Mouse (Mus musculus) embryo, embryonic 10 days (tissue): ENCODE measurements at regions not wholly inside any gene's neighbourhood (a gene's known extent, or its start where the extent isn't known, plus 50 kb on each side); places are given as distances from the start of the nearest gene placed in this dataset.
A peak's percentile ranks its signal among the peaks of the same experiment; 100 is the strongest.

Source experiments
- DNase-seq: peaks from one replicate; pipeline ENCODE4 v3.0.0-alpha.2; 2015; ENCODE audit warnings: low spot score

DNA sequence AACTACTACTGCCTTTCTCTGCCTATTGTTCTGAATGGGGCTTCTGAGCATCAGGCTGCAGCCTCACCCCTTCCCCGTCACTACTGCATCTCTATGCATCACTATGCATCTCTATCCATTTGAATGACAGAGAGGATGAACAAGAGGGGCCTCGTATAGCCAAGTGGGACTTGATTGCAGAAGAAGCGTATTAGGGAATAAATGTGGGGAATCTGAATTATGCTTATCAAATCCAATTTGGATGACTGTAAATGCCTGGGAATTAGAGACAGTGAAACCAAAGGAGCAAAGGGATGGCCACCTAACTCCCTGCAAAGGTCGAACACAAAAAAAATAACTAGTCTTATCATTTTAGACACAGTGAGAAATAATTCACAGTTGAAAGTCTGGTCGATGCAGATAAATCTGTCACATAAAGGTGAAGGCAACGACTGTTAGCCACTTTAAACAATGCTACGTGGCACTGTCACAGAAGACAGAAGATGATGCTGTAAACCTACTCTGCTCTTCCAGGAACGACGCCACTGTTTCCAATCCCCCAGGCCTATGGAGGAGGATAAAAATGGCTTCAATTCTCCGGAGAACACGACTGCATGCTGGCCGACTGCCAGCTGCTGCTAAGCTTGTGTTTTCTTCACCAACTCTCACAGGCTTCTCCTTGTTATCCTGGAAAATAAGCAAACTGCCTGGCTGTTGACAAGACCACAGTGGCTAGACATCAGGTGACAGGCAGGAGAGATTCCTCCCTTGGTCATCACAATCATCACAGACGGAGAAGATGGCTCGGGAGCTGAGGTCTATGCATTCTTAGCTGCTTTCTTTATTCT, 213.6 kb upstream of the Akirin2 start:
- no peak for DNase-seq

DNA sequence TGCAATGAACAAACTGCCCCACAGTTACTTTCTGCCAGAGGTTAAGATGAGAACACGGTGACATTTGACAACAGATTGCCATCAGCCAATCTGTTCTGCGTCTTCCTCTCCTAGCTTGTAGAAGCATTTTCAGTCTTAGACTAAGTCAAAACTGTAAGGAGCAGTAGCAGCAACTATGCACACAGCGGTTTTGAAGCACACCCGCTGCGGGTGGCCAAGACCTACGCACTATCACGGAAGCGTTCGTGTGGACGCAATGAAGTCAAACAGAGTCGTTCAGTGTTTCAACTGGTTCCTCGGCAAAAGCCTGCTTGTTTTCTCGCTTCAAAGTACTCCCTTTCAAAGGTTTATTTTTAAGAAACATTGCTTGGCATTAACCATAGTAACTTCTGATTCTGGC, 212.9 kb upstream of the Akirin2 start:
- no peak for DNase-seq

DNA sequence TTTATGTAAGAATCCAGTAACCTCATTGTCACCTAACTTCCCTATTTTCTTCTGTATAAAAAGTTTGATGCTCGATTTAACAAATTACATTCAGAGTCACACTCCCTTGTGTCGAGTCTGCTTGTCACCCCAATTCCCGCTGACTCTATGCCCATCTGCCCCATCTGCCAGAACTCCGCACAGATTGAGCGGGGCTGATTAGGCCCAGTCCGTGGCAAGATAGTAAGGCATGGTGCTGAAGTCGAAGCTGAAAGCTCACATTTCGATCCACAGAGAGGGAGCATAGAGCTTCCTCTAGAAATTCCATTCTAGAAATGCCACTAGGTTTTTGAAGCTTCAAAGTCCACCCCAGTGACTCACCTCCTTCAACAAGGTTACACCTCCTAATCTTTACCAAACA, 210.7 kb upstream of the Akirin2 start:
- DNase-seq = no peak

DNA sequence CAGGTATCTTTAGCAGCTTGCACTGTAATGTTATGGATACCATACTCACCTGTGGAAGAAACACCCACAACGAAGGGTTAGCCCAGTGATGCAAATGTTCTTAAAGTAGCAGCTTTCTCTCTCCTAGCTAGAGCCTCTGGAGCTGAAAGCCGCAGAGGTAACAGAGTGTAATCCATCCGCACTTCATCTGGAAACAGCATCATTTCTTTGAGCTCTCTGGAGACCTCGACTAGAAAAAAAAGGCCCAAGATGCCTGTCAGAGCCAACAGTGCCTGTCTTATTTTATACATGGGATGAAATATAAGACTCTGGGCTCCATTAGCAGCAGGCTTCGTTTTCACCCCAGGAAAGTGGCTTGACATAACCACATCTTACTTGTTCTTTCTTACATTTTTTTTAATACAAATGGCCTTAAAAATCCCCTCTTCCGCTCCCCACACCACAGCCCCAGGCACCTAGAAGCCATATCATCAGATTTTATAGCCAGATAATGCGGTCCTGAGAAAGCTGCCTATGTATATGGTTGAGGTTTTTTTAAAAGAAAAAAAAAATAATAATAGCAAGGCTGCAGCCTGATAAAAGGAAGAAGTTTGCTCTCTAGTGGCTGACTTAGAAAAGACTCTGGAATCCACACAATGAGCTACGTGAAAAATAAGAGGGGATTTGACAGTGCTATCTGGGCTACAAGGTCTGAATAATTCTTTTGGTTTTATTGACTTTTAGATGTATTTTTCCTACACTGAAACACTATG, 179.3 kb upstream of the Akirin2 start:
- peak; percentile 4 for DNase-seq

DNA sequence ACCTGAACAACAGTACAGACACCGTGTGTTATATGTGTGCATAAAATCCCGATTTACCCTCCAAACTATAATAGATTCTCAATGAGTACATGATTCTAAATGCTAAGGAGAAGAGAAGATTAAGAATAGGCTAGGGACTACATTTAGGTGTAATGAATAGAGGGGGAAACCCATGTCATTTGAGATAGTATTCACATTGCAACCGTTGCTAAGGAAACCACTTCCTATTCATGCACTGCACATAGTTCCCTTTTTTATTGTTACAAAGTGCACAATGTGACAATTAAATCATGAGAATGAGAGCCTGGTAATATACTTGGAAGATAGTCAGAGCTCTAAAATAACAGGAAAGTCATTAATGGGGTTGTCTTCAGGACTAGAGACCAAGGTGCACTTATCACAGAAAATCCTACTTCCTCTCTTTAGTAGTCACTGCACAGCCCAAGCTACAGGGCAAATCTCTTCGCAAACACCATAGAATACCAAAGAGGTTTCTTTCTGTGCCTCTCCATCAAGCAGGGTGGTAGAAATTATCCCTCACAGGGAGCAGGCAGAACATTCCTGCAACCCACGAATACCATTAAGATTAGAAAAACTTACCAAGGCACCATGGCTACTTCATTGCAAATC, 164.3 kb upstream of the Akirin2 start:
- DNase-seq = no peak

DNA sequence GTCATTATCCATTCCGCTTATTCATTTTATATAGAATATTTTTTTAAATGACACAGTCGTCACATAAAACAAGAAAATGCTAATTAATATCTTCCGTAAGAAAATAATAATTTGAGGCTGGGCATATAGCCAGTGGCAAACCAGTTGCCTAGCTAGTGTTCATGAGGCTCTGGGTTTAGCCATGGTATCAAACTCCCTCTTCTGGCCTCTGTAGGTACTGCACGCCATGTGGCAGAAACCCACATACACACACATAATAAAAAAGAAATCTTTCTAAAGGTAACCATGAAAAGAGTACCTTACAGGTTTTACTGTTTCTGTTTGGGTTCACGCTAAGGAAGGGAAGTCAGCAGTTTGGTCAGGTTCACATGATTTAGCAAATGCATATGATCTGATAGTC, 159.2 kb upstream of the Akirin2 start:
- DNase-seq = peak; percentile 27

DNA sequence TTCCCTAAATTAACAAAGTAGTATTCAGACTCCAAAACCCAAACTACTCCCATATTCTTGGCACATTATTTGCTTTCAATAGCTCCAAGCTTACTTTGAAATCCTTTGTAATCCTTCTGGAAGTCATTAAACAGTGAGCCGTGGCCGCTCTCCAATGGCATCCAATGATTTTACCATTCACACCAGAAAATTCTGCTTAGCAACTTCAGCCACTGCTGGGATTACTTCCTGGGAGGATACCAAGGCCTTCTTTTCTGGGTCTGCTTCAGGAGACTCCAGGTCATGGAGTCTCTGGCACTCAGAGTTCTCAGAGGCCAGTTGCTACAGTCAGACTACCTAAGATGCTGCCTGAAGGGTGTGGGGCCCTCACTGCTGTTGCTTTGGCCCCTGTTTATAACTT, 147.7 kb upstream of the Akirin2 start:
- no peak for DNase-seq

DNA sequence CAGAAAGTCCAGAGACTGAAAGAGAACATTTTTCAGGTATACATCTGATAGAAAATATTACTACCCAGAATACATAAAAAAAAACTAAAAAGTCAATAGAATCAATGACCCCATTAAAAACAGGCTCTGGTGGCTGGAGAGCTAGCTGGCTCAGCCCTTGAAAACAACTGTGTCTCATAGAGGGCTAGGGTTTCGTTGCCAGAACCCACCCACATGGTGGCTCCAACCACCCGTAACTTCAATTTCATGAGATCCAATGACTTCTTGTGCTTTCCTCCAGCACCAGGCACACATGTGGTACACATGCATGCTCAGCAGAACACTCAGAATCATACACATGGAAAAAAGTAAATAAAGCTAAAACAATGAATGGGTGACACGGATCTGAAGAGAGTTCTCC, 143.6 kb upstream of the Akirin2 start:
- no peak for DNase-seq

DNA sequence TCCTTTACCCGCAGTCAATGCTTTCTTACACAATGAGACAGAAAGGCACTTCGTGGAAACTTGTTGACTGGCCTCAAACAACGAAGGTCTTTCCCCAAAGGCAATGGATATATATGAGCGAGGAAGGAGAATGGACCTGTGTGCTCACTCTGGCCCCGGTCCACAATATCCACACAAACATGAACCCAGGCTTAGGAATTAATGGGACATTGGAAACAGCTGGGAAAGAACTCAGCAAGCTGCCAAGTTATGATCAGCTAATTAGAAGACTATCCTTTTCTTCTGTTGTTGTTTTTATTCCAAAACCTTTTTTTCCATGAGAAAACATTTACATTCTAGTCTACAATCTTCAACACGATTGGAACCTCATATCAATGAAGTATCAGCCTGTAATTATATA, 129.8 kb upstream of the Akirin2 start:
- DNase-seq = no peak

DNA sequence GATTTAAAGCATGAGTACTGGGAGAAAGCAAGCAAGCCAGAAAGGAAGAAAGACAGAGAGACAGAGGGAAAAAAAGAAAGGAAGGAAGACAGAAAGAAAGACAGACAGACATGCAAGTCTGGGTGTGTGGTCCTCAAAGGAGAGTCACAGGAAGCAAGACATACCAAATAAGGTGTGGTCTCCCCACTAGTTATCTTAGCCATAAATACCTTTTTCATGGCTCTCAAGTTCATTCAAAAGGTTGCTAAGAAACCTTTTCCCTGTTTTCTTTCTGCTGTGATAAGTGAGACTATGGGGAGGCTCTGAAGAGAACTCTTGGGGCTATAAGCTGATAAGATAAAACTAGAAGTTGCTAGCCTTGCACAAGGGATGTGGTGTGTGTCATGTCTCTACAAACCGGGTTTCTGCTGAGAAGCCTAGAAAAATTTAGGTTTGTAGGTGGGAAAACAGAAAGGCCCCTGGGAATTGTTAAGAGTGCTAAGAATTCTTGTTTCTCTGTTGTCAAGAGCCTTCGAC, 126.5 kb upstream of the Akirin2 start:
- DNase-seq = no peak

DNA sequence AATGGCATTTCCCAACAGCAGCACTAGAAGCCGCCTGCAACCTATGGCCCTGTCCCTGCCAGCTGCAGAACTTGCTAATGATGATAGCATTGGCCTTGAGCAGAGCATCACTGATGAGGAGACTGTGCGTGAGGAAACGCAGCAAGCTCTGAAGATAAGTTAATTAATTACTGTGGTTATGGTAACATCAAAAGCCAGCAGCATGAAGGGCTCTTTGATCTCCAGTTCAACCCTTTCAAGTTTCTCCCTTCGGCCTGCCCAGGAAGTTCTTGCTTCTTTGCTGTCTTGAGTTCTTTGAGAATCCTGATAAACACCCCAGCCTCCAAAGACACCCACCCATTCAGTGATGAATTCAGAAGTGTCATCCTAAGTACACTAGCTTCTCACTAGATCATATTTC, 121.7 kb upstream of the Akirin2 start:
- no peak for DNase-seq

DNA sequence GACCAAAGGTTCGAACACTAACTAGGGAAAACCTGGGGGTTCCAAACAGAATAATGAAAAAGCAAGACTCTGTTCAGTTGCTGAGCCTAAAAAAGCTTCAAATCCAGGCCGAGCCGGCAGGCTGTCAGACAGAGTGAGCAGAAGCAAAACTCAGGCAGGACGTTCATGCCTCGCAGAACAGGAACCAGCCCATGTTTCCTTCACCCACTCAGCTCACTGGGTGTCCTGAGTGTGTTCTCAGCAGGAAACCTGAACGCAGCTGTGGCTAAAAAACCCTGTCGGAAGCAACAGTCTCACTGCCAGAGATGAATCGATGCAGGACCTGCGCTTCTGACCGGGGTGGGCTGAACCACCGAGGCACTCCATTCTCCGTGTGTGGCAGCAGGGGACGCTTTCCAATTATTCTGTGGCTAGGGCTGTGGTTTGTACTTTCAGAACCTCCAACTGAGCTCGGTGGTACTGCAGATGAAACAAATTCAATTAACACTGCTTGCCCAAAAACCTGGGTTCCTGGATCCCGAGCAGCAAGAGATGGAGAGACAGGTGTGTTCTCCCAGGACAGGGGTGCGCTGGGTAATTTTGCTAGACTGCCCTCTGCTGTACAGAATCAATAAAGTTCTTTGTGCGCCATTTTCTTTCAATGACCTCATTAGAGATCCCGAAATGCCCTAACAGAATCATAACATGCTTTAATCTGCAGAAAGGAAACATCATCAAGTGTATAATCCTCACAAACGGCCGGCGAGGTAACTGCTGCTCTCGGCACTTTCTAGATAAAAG, 121.1 kb upstream of the Akirin2 start:
- no peak for DNase-seq

DNA sequence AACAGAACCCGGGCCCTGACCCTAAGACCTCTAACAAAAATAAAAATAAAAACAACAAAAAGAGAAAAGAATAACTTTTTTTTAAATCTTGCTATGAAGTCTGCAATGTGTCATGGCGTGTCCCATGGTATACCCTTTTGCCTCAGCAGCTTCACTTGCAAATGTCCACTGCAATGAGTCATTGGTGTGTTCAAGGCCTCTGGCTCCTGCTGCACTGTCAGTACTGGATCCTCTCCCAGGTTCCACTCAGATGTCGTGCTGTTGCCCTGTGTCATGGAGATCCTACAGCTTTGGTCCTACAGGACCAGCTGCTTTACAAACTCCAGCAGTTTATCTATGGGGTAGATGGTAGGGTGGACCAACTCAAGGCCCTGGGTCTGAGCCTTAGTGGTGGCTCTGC, 113.4 kb upstream of the Akirin2 start:
- no peak for DNase-seq

DNA sequence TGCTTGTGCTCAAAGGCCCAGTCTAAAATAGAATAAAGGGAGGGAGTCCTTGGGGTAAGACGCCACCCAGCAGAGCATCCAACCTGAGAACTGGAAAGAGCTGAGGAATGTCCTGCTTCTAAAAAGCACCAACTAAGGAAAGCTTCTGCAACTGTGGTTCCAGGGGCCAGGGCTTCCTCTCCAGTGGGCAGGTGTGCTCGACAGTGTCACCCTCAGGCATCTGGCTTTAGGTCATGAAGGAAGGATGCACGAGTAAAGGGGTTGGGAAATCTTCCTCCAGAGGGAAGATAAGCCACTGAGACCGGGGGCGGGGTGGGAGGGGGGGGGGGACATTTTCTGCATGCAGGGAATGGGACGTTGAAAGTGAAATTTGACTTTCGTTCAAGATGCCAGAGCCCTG, 101.2 kb upstream of the Akirin2 start:
- no peak for DNase-seq

DNA sequence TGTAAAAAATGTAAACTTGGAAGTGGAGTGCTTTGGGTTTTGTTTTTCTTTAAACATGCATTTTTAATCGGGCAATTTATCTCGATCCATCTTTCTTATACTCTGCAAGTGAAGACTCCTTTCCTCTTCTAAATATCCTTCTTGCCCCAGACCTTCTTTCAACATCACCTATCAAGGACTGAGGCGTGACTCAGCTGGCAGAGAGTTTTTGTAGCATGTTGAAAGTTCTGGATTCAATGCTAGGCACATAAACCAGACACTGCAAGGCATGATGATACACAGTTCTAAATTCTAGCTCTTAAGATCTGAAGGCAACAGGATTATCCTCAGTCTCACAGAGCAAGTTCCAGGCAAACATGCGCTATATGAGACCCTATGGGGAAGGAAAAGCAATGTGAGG, 88.1 kb upstream of the Akirin2 start:
- no peak for DNase-seq

DNA sequence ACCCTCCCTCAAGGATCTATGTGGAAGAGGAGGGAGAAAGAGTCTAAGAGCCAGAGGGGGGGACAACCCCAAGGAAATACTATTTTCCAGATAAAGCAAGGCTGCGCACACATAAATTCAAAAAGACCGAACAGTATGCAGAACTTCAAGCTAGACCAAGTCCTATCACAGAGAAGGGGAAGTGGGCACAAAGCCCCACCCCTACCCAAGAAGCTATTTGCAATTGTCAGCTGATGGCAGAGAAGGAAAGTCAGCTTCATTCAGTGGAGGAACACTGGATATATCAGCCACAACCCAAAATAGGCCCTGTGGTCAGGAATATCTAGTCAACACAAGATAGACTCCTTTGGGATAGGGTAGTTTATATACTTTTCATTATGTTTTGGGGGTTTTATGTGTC, 84.9 kb upstream of the Akirin2 start:
- DNase-seq = no peak

DNA sequence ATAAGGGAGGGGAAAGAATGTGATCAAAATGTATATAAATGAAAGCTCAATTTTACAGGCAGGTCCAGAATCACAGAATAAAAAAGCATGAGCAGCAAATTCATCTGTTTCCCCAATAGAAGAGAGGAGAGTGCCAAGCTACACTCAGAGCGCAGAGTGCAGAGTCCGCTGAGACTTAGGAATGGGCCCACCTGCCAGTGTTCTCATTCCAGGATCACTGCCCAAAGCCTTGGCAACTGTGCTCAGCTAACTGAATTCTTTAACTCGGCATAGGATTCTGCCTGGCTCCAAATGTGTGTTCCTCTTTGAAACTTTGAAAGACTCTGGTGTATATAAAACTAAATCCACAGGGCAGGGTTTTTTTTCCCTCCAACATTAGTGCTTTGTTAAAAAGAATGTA, 84.4 kb upstream of the Akirin2 start:
- no peak for DNase-seq

DNA sequence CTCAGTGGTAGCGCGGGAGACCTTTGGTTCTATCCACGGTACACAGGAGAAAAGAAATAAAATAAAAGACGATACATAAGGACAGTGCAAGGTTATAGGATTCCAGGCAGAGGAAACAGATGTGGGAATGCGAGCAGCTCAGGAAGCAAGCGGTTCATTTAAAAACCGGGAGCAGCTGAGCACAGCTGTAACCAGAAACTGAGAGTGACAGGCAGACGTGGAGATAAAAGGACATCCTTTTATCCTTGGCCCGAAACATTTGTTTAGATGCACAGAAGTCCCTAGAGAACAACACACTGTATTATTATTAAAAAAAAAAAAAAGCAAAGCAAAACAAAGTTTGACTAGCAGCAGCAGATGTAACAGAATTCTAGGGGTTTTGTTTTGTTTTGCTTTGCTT, 82.6 kb upstream of the Akirin2 start:
- no peak for DNase-seq

DNA sequence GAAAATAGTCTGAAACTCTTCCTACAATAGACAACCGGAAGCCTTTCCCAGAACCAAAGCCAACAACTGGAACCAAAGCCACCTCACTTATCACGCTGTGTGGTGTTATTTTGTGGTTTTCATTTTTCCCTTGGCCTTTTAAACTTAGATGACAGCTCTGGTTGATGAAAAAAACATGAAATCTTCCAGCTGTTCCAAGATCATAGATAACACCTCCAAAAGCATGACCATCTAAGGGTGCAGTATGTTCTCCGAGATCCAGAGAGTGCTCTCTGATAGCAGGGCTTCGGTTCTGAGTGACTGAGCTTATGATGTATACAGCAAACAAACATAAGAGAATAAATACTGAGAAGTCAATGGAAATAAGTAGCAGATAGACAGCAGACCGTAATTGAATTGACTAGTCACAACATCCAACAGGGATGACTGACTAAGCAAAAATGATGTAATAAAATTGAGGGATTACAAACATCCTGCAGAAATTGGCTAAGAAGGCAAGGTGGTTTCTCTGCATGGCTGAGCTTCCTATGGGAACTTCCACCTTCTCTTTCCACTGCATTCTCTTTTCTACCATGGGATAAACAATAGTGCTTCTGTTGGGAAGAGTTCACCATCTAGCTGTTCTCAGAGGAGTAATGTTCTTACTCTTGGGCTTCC, 74.8 kb upstream of the Akirin2 start:
- DNase-seq = no peak

DNA sequence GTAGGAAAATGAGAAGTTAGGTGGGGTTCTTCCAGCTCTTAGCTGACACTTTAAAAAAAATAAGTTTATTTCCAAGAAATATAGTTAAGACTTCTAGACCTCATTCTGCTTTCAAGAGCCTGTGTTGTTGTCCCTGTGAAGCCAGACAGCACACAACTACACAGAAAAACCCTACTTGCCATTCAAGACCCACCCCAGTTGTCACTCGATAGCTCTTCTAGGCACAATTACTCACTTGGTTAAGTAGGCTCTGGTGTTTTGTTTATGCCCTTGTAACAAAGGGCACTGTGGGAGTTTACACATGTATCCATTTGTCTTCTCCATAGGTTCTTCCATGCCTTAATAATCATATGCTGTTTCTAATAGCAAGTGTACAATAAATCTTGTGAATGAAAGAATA, 66.5 kb upstream of the Akirin2 start:
- no peak for DNase-seq

DNA sequence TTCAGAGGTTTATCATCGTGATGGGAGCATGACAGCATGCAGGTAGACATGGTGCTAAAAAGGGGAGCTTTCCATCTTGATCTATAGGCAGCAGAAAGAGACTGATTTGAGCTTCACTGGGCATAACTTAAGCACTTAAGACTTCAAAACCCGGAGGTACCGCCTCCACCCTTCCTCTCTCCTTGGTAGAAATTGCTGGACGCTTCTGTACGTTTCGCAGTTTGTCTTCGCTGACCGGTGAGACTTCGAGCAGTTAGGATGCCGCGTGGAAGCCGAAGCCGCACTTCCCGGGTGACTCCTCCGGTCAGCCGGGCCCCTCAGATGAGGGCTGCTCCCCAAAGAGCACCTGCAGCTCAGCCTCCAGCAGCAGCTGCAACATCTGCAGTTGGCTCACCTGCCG, 65.2 kb upstream of the Akirin2 start:
- DNase-seq = no peak
